Mouse (Mus musculus): ENCODE measurements around the gene Ddx20. TPM values are rescaled to one million over a fixed set of nuclear protein-coding genes. Genes with fewer than 3 reads are reported as not detected.

Ddx20 gene
- 30.6 and 32.6 TPM in 2 replicates for polyA plus RNA-seq (2015; fragmentation: Nextera tagmentation; extraction: Ambion mirVana)

DNA sequence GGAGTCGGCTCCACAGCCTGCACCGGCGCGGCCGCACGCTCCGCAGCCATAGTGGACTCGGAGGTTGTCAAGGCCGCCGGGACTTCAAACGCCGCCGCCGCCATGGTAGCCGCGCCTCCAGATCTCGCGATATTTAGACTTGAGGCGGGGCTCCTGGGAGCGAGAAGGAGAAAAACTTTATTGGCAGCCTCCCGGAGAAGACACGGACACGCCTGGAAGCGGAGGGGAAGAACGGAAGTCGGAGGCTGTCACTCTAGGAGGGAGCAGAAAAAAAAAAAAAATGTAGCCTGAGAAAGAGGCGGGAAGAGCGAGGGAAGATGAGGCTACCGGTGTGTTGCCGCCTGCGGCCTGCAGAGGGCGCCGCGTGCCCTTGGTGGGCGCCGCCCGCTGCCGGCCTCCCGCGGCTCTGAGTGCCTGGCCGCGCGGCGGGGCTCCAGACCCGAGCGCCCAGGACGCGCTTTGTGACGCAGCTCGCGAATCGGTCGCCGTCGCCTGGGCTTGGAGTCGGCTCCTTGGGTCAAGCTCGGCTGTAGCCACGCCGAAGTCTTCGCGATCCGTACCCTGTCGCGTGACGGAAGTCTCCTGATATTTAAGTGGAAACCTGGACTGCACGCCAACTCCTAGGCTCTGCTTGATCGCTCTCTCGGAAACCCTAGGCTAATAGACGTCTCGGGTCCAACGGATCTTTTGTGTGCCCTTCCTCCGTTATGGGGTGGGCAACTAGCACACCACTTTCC, at the start of gene Ddx20:
Gene Ddx20 (minus strand): TSS at position 251 of the 737 bp plus-strand sequence.
- Histone ChIP-seq H3K9me3 (replicated peaks) (no peaks in the 10 kb centered on the region), H3K4me3 (replicated peaks) (peak within 1 kb of the TSS; percentile 95), H3K4me2 (replicated peaks) (peak within 1 kb of the TSS; percentile 66), H3K36me3 (peaks cover 19% of the 10 kb centered on the region), H3K27ac (replicated peaks) (peak within 1 kb of the TSS; percentile 82), H3K27me3 (no peaks in the 10 kb centered on the region), H3K9ac (peak within 1 kb of the TSS; percentile 93), H3K4me1 (peaks cover 8% of the 10 kb centered on the region)
- WGBS, result under 1% methylated on average over 72 of the region's 72 CpGs
- peak; percentile 98 for ATAC-seq (ENCODE audit: insufficient number of reproducible peaks, low FRiP score, low TSS enrichment, low read depth)

DNA sequence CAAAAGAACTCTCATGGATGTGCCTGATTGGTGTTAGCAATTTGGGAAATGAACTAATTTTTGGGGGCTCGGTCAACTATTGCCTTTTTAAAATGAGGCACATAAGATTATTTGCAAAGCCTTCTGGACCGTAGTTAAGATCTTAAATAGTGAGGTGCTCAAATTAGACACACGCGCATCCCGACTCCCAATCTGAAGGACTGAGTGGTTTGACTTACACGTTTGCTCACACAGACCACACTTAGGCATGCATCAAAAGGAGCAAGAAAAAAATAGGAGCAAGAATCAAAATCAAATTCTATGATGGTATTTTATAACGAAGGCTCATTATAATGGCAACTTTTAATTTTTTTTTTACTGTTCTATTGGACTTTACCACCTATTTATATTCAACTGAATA, 49.7 kb upstream of the Ddx20 start:
- H3K36me3 ChIP-seq, result peaks cover 8% of the 10 kb centered on the region; the same call in 1 of the 2 replicates
- no peak overlapping the region for H3K9ac ChIP-seq
- no peaks in the 10 kb centered on the region for H3K4me1 ChIP-seq
- no peak for ATAC-seq (ENCODE audit: insufficient number of reproducible peaks, low FRiP score, low TSS enrichment, low read depth)
- WGBS, result 88% methylated on average over 7 of the region's 7 CpGs
- no peak overlapping the region for H3K4me2 ChIP-seq (replicated peaks)
- no peak overlapping the region for H3K27ac ChIP-seq (replicated peaks)
- no peaks in the 10 kb centered on the region for H3K9me3 ChIP-seq (replicated peaks)
- no peak overlapping the region for H3K4me3 ChIP-seq (replicated peaks)
- no peaks in the 10 kb centered on the region for H3K27me3 ChIP-seq

DNA sequence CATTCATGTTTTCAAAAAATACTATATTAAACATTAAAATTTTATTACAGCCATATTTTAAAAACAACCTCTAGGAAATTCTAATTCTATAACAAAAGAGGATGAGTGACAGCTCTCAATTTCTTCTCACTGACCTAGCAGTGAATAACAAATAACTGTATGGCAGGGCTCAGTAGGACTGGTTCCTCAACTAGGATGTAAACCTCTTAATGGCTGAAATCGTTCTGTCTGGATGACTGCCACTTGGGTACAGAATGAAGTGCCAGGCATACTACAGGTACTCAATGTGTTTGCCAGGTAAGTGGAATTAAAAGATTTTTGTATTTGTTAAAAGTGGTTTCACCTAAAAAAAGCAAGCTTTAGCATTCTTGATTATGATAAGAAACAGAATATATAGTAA, 48.8 kb upstream of the Ddx20 start:
- no peak overlapping the region for H3K4me2 ChIP-seq (replicated peaks)
- H3K9me3 ChIP-seq (replicated peaks), result no peaks in the 10 kb centered on the region
- H3K4me1 ChIP-seq, result no peaks in the 10 kb centered on the region
- ATAC-seq (ENCODE audit: insufficient number of reproducible peaks, low FRiP score, low TSS enrichment, low read depth), result no peak
- no peak overlapping the region for H3K4me3 ChIP-seq (replicated peaks)
- H3K27ac ChIP-seq (replicated peaks), result no peak overlapping the region
- H3K9ac ChIP-seq, result no peak overlapping the region
- no peaks in the 10 kb centered on the region for H3K27me3 ChIP-seq
- 70% methylated on average over 1 of the region's 1 CpGs for WGBS
- peaks cover 10% of the 10 kb centered on the region; the same call in 1 of the 2 replicates for H3K36me3 ChIP-seq

DNA sequence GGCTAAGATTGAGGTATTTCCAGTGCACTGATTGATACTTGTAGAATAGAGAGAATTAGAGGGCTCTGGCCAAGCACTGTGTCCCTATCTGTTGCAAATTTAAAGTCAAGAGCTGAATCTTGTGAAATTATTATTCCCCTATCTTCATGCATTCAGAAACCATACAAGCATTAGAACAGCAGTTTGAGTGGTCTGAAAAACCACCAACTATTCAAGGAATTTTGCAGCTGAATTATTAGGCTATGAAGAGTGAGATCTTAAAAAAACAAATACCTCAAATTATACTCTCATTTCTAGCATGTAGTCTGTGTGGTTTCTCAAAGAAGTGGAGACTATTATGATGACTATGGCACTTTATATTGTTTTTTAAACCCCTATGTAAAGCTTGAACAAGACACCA, 47.9 kb upstream of the Ddx20 start:
- Histone ChIP-seq H3K4me3 (replicated peaks) (no peak overlapping the region), H3K9me3 (replicated peaks) (no peaks in the 10 kb centered on the region), H3K4me2 (replicated peaks) (no peak overlapping the region), H3K4me1 (no peaks in the 10 kb centered on the region), H3K36me3 (peaks cover 10% of the 10 kb centered on the region; the same call in 1 of the 2 replicates), H3K27me3 (no peaks in the 10 kb centered on the region), H3K9ac (no peak overlapping the region), H3K27ac (replicated peaks) (no peak overlapping the region)
- ATAC-seq (ENCODE audit: insufficient number of reproducible peaks, low FRiP score, low TSS enrichment, low read depth), result no peak

DNA sequence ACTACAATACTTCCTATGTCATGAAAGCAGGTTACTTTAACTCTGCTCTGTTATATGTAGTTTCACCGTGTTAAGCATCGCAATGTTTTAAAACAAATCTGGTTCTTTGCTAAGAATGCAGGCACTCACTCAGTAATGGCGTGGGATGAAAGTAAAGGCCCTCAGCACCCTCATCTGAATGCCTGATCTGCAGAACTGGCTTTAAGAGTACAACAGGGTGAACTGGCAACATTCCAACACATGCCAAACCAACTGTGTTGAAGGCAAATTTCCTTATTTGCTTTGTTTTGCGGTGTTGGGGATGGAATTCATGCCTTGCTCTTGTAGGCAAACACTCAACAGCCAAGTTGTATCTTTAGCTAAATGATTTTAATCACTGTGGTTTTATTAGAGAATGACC, 46.2 kb upstream of the Ddx20 start:
- no peaks in the 10 kb centered on the region for H3K27me3 ChIP-seq
- H3K4me3 ChIP-seq (replicated peaks), result no peak overlapping the region
- H3K9ac ChIP-seq, result no peak overlapping the region
- no peak overlapping the region for H3K4me2 ChIP-seq (replicated peaks)
- no peaks in the 10 kb centered on the region for H3K4me1 ChIP-seq
- peaks cover 10% of the 10 kb centered on the region; the same call in 1 of the 2 replicates for H3K36me3 ChIP-seq
- 83% methylated on average over 4 of the region's 4 CpGs for WGBS
- no peak for ATAC-seq (ENCODE audit: insufficient number of reproducible peaks, low FRiP score, low TSS enrichment, low read depth)
- no peak overlapping the region for H3K27ac ChIP-seq (replicated peaks)
- H3K9me3 ChIP-seq (replicated peaks), result no peaks in the 10 kb centered on the region

DNA sequence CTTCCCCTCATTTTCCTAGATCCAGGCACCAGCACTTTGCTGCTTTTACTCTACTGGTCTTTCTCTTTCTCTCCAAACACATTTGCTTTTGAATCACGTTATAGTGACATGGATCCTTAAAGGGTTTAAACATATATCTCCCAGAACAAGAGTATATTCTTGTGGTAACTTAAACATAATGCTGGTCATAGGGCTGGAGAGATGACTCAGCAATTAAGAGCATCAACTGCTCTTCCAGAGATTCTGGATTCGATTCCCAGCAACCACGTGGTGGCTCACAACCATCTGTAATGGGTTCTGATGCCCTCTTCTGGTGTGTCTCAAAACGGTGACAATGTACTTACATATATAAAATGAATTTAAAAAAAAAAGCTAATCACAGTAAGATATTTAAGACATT, 45.0 kb upstream of the Ddx20 start:
- peaks cover 10% of the 10 kb centered on the region; the same call in 1 of the 2 replicates for H3K36me3 ChIP-seq
- no peak overlapping the region for H3K9ac ChIP-seq
- H3K9me3 ChIP-seq (replicated peaks), result no peaks in the 10 kb centered on the region
- 94% methylated on average over 4 of the region's 4 CpGs for WGBS
- no peak for ATAC-seq (ENCODE audit: insufficient number of reproducible peaks, low FRiP score, low TSS enrichment, low read depth)
- H3K4me3 ChIP-seq (replicated peaks), result no peak overlapping the region
- no peak overlapping the region for H3K4me2 ChIP-seq (replicated peaks)
- no peaks in the 10 kb centered on the region for H3K4me1 ChIP-seq
- no peaks in the 10 kb centered on the region for H3K27me3 ChIP-seq
- no peak overlapping the region for H3K27ac ChIP-seq (replicated peaks)

DNA sequence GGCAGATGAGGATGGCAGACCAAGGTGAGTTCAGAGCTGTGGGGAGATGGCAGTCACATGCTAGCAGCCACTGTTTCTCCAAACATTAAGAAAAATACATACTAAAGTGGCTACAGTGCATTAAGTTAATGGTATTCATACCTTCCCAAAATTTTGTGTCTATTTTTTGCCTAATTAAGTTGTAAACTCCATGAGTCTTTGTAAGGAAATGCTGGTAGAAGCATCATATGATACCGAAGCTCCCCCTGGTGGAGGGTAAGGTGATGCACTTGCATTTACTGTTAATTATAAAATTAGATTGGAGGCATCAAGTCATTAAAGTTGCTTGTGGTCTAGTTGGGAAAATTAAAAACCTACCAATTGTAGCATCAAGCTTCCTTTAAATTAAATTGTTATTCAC, 38.7 kb upstream of the Ddx20 start:
- H3K27ac ChIP-seq (replicated peaks), result no peak overlapping the region
- no peaks in the 10 kb centered on the region for H3K4me1 ChIP-seq
- H3K36me3 ChIP-seq, result no peaks in the 10 kb centered on the region
- H3K9ac ChIP-seq, result no peak overlapping the region
- H3K9me3 ChIP-seq (replicated peaks), result no peaks in the 10 kb centered on the region
- WGBS, result 0% methylated on average over 1 of the region's 1 CpGs
- H3K4me3 ChIP-seq (replicated peaks), result no peak overlapping the region
- no peaks in the 10 kb centered on the region for H3K27me3 ChIP-seq
- H3K4me2 ChIP-seq (replicated peaks), result no peak overlapping the region
- no peak for ATAC-seq (ENCODE audit: insufficient number of reproducible peaks, low FRiP score, low TSS enrichment, low read depth)

DNA sequence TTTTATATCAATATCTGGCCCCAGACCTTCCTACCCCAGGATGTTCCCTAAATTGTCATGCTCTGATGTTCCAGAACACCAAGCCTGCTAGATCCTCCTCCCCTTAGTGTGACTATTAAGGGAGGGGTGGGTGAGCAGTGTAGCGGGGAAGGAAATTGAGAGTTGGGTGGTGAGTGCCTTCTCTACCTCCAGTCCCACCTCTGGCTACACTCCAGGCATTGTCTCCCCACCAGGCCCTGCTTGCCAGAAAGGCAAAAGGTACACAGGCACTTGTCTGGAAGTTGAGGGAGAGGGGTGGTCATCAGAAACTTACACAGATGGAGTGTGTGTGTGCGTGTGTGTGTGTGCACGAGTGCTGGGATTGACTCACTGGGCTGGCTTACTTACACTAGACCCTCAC, 35.1 kb upstream of the Ddx20 start:
- Histone ChIP-seq H3K9me3 (replicated peaks) (no peaks in the 10 kb centered on the region), H3K4me3 (replicated peaks) (no peak overlapping the region), H3K27ac (replicated peaks) (no peak overlapping the region), H3K4me2 (replicated peaks) (no peak overlapping the region), H3K4me1 (peaks cover 7% of the 10 kb centered on the region; the same call in 1 of the 2 replicates), H3K27me3 (no peaks in the 10 kb centered on the region), H3K9ac (no peak overlapping the region), H3K36me3 (no peaks in the 10 kb centered on the region)
- WGBS, result 90% methylated on average over 3 of the region's 3 CpGs
- no peak for ATAC-seq (ENCODE audit: insufficient number of reproducible peaks, low FRiP score, low TSS enrichment, low read depth)

DNA sequence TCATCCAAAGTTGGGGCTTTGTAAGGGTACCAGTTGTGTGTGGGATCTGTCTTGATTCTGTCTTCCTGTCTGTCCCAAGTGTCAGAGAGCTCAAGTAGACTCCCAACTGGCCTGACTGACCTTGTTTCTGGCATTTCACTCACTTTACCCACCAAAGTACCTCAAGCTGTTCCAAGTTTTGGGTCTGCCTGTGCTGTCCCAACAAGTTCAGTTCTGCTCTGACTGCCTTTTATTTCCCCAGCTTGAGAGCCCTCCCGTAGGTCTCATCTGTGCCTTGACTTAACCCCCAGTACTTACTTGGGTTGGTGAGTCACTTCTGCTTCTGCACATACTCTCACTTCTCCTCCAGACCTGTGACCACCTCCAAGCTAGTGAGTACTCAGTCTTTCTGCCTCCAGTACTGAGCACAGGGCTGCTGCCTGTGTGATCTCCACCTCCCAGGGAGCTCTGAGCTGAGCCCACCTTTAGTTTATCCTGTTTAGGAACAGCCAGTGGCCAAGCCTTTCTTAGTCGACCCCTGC, 34.4 kb upstream of the Ddx20 start:
- no peak for ATAC-seq (ENCODE audit: insufficient number of reproducible peaks, low FRiP score, low TSS enrichment, low read depth)
- H3K36me3 ChIP-seq, result no peaks in the 10 kb centered on the region
- no peak overlapping the region for H3K4me3 ChIP-seq (replicated peaks)
- no peak overlapping the region for H3K9ac ChIP-seq
- H3K9me3 ChIP-seq (replicated peaks), result no peaks in the 10 kb centered on the region
- 65% methylated on average over 2 of the region's 2 CpGs for WGBS
- H3K27ac ChIP-seq (replicated peaks), result no peak overlapping the region
- H3K4me2 ChIP-seq (replicated peaks), result no peak overlapping the region
- peaks cover 7% of the 10 kb centered on the region; the same call in 1 of the 2 replicates for H3K4me1 ChIP-seq
- no peaks in the 10 kb centered on the region for H3K27me3 ChIP-seq

DNA sequence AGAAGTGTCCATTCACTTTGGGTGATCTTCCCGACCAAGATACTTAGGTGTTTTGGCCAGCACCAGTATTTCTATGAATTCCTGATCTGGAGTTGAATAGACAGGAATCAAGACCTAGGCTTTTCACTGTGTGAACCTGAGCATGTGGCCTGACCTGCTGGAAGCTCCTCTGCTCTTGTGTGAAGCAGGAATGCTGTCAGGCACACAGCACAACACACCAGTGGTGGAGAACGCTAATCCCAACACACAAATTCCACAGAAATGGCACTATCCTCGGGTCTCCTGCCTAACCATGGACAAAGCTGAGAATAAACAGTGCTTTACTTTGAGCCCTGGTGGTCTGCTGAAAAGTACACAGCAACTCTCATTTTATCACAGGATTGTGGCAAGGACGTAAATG, 33.1 kb upstream of the Ddx20 start:
- Histone ChIP-seq H3K27me3 (no peaks in the 10 kb centered on the region), H3K27ac (replicated peaks) (no peak overlapping the region), H3K4me3 (replicated peaks) (no peak overlapping the region), H3K9me3 (replicated peaks) (no peaks in the 10 kb centered on the region), H3K4me2 (replicated peaks) (no peak overlapping the region), H3K36me3 (no peaks in the 10 kb centered on the region), H3K4me1 (peaks cover 7% of the 10 kb centered on the region; the same call in 1 of the 2 replicates), H3K9ac (no peak overlapping the region)
- 69% methylated on average over 4 of the region's 4 CpGs for WGBS
- no peak for ATAC-seq (ENCODE audit: insufficient number of reproducible peaks, low FRiP score, low TSS enrichment, low read depth)

DNA sequence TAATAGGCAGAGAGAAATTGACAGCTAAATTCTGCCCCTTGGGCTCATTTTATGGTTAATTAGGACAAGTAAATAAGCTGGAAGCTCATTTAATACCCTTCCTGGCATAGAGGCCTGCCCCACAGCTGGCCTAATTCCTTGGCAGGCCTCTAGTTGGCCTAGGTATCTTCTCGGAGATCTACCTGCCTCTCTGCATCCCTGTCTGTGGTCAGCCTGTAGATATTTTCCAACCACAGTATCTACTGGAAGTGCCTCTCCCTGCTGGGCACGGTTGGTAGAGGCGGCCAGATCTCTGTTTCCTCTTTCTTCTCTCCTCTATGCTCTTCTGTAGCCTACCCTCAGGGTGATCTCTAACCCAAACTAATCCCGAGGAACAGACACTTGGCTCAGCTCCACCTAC, 32.6 kb upstream of the Ddx20 start:
- no peak overlapping the region for H3K27ac ChIP-seq (replicated peaks)
- H3K4me2 ChIP-seq (replicated peaks), result no peak overlapping the region
- no peaks in the 10 kb centered on the region for H3K27me3 ChIP-seq
- no peak overlapping the region for H3K9ac ChIP-seq
- no peaks in the 10 kb centered on the region for H3K36me3 ChIP-seq
- H3K9me3 ChIP-seq (replicated peaks), result no peaks in the 10 kb centered on the region
- 48% methylated on average over 4 of the region's 4 CpGs for WGBS
- ATAC-seq (ENCODE audit: insufficient number of reproducible peaks, low FRiP score, low TSS enrichment, low read depth), result no peak
- no peak overlapping the region for H3K4me3 ChIP-seq (replicated peaks)
- H3K4me1 ChIP-seq, result peaks cover 7% of the 10 kb centered on the region; the same call in 1 of the 2 replicates

DNA sequence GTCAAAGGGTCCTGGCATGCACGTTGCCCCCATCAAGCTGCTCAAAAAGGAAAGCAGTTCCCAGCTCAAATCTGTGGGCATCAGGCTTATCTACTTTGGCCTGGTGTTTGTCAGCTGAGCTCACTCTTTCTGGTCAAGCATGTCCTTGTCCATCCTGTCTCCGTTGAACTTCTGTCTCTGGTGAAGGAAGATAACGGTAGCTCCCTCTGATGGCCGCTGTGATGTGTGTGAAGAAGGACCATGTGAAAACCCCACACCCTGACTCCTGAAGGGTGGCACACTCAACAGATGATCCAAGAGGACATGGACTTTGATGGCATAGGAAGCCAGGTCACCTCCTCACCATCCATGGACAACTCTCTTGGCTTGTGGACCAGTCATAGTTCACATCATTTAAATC, 31.4 kb upstream of the Ddx20 start:
- Histone ChIP-seq H3K9me3 (replicated peaks) (no peaks in the 10 kb centered on the region), H3K27me3 (no peaks in the 10 kb centered on the region), H3K4me1 (peaks cover 15% of the 10 kb centered on the region), H3K36me3 (no peaks in the 10 kb centered on the region), H3K4me3 (replicated peaks) (no peak overlapping the region), H3K9ac (no peak overlapping the region), H3K27ac (replicated peaks) (no peak overlapping the region), H3K4me2 (replicated peaks) (no peak overlapping the region)
- ATAC-seq (ENCODE audit: insufficient number of reproducible peaks, low FRiP score, low TSS enrichment, low read depth), result no peak
- WGBS, result 41% methylated on average over 4 of the region's 4 CpGs

Measured in embryonic facial prominence, embryonic 15.5 days (tissue).